Mouse (Mus musculus) heart, adult 2 months (tissue): Measurements from ENCODE around the gene Taar2.

Source experiments
- CTCF ChIP-seq: fragments of 200-600 bp; IDR thresholded peaks from 2 replicates; pipeline ENCODE4 v1.8.1; 2022; ENCODE audit warnings: antibody characterized with exemption, mild to moderate bottlenecking, moderate library complexity
- EP300 ChIP-seq: fragments of 200-500 bp; IDR thresholded peaks from 2 replicates; pipeline ENCODE4 v1.6.1; 2011; ENCODE audit warnings: low read depth, low read length, control low read depth; ENCODE audit not compliant: insufficient read depth
- POLR2A ChIP-seq: fragments of 200-500 bp; IDR thresholded peaks from 2 replicates; pipeline ENCODE4 v1.6.1; 2011; ENCODE audit warnings: mild to moderate bottlenecking, low read depth, low read length, control low read depth; ENCODE audit not compliant: insufficient read depth

- no peak for TF ChIP-seq POLR2A
- no peak for TF ChIP-seq CTCF
- no peak for TF ChIP-seq EP300
Measured at GRCm38 (mm10) chr10:23971256-23971655, 32.9 kb downstream of the Taar2 start.
